Mouse (Mus musculus): Measurements from ENCODE around the gene Bahcc1.

DNA sequence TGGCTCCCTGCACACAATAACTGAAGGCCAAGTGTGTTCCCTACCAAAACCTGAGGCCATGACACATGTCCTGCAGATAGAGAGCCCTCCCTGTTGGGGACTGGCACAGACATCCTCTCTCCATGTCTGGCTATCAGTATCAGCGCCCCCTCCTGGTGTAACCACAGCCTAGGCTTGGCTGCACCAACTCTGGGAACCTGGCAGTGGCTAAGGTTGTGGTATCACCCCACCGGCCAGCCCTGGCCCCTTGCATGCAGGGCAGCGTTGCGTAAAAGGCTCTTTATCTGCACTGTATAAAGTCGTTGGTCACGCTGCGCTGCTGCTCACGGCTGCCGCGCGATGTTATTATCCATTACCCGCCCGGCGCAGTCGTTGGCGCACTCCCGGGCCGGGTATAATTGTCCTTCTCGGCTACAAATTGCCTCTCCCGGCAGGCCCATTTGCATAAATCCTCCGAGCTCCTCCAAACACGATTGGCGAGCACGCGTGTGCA is 47.6 kb downstream of the Bahcc1 start:
- TF ChIP-seq POLR2A (IDR thresholded peaks at IDR 0.05; ENCODE audit: low read depth, low read length) (no peak), CTCF (conservative IDR thresholded peaks at IDR 0.05; ENCODE audit: insufficient read depth, insufficient read length, low read depth, low read length) (peak; percentile 58)

All from kidney, adult 2 months (tissue).